Mouse (Mus musculus) kidney, postnatal 0 days (tissue): ENCODE results near the gene 5330417C22Rik. TPM values are rescaled to one million over a fixed set of nuclear protein-coding genes. Genes with fewer than 3 reads are reported as not detected.
"Not testable (repeated sequence)": the region's sequence is repeated elsewhere in the genome, so short reads cannot be mapped to it uniquely, and the experiment has no call there.

Source experiments
- ATAC-seq: fragments of 200-750 bp; cut with Nextera tagmentation; replicated peaks from 2 replicates; pipeline ENCODE4 v1.8.0; 2017; ENCODE audit warnings: low read depth, moderate number of reproducible peaks, moderate TSS enrichment, moderate library complexity; ENCODE audit not compliant: low FRiP score
- DNase-seq: peaks from one replicate; pipeline ENCODE4 v3.0.0-alpha.2; 2016; ENCODE audit warnings: low spot score
- H3K27ac ChIP-seq: fragments of 300-500 bp; sonication (generic); 2 replicates; pipeline ENCODE4 v1.5.1; 2014; ENCODE audit warnings: mild to moderate bottlenecking
- H3K27me3 ChIP-seq: fragments of 300-500 bp; sonication (generic); 2 replicates; pipeline ENCODE4 v1.6.1; 2014; ENCODE audit warnings: low read length, mixed read lengths; ENCODE audit not compliant: insufficient read depth
- H3K36me3 ChIP-seq: fragments of 300-500 bp; sonication (generic); 2 replicates; pipeline ENCODE4 v1.6.1; 2014; ENCODE audit warnings: low read length, mixed read lengths; ENCODE audit not compliant: insufficient read depth
- H3K4me1 ChIP-seq: fragments of 300-500 bp; sonication (generic); replicated peaks from 2 replicates; pipeline ENCODE4 v1.6.1; 2014; ENCODE audit warnings: antibody characterized with exemption, low read length, mixed read lengths; ENCODE audit not compliant: insufficient read depth
- H3K4me2 ChIP-seq: fragments of 300-500 bp; sonication (generic); 2 replicates; pipeline ENCODE4 v1.6.1; 2014; ENCODE audit warnings: mild to moderate bottlenecking, low read length, moderate library complexity, mixed read lengths
- H3K4me3 ChIP-seq: fragments of 300-500 bp; sonication (generic); replicated peaks from 2 replicates; pipeline ENCODE4 v1.5.1; 2014; ENCODE audit warnings: low read depth, low read length
- H3K9ac ChIP-seq: fragments of 300-500 bp; sonication (generic); 2 replicates; pipeline ENCODE4 v1.6.1; 2014; ENCODE audit warnings: low read depth, low read length
- H3K9me3 ChIP-seq: fragments of 300-500 bp; sonication (generic); replicated peaks from 2 replicates; pipeline ENCODE4 v1.6.1; 2016; ENCODE audit warnings: low read length, inconsistent platforms, mixed read lengths
- CTCF ChIP-seq: IDR thresholded peaks from 2 replicates; pipeline ENCODE4 v1.5.1; 2016; ENCODE audit warnings: antibody characterized with exemption, low read depth, mild to moderate bottlenecking, moderate library complexity
- WGBS: fragments of 180-500 bp; shearing (Covaris S2); extraction: QIAGEN DNeasy Blood & Tissue Kit; methylation state at CpG from one replicate; pipeline ENCODE4 v1.1.7; 2014; 5-methylcytosine and 5-hydroxymethylcytosine counted together
- polyA plus RNA-seq: library from polyadenylated mRNA; unstranded; fragments of >200 nt; fragmentation: Nextera tagmentation; extraction: Ambion mirVana; gene quantifications from 2 replicates; pipeline ENCODE4 v1.2.1, GENCODE M21; 2015

Gene 5330417C22Rik
- polyA plus RNA-seq, 1 experiment from 2014 or later, result 1.7 TPM

DNA sequence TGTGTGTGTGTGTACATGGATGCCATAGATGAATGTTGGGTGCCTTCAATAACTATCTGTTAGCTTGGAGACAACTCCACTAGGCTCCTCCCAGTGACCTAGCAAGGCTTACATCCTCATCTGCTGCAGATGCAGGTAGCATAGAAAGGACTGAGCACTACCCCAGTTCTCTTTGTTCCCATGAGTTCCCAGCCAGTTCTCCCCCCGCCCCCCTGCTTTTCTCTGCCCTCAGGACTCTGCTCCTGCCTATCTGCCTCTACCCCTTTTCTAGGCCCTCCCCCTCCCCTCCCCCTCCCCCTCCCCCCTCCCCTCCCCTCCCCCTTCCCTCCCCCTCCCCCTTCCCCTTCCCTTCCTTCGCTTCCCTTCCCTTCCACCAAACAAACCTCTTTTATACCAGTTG lies 26.2 kb downstream of the 5330417C22Rik start:
- Histone ChIP-seq H3K4me1 (no peaks in the 10 kb centered on the region), H3K4me3 (no peak overlapping the region), H3K9me3 (no peaks in the 10 kb centered on the region), H3K27ac (no peak overlapping the region), H3K4me2 (no peak overlapping the region), H3K9ac (no peak overlapping the region), H3K27me3 (no peaks in the 10 kb centered on the region), H3K36me3 (no peaks in the 10 kb centered on the region)
- TF ChIP-seq CTCF, result no peak
- WGBS, result 67% methylated on average over 2 of the region's 2 CpGs
- ATAC-seq, result no peak
- DNase-seq, result no peak

GRCm38 (mm10) chr3:108508745-108509474 lies 27.4 kb downstream of the 5330417C22Rik start:
- DNase-seq (peak; percentile 47), ATAC-seq (no peak)
- TF ChIP-seq CTCF, result no peak
- Histone ChIP-seq H3K4me2 (no peak overlapping the region), H3K27me3 (no peaks in the 10 kb centered on the region), H3K9ac (no peak overlapping the region), H3K4me1 (no peaks in the 10 kb centered on the region; the same call in 1 of the 2 replicates), H3K27ac (no peak overlapping the region), H3K4me3 (no peak overlapping the region), H3K9me3 (no peaks in the 10 kb centered on the region), H3K36me3 (no peaks in the 10 kb centered on the region)
- WGBS, result 65% methylated on average over 4 of the region's 4 CpGs

DNA sequence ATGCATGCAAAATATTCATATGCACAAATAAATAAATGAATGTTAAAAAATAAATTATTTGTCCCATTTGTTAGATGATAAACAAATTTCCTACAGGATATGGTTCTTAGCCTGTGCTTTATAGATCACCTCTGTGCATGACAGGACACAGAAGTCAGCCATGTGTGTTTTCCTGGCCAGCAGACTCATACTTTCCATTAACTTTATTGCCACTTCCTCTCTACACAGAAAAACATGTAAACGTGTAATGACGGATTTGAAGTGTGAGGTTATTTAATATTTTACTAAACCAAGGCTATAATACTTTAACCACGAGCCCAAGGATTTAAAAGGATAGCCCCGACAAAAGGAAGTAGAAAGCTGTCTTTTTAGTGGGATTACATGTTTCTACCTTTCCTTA lies 32.4 kb downstream of the 5330417C22Rik start:
- Histone ChIP-seq H3K9ac (no peak overlapping the region), H3K27ac (no peak overlapping the region), H3K4me2 (no peak overlapping the region), H3K27me3 (no peaks in the 10 kb centered on the region), H3K36me3 (no peaks in the 10 kb centered on the region), H3K4me1 (no peaks in the 10 kb centered on the region; the same call in 1 of the 2 replicates), H3K4me3 (no peak overlapping the region), H3K9me3 (no peaks in the 10 kb centered on the region)
- no peak for DNase-seq
- WGBS, result 37% methylated on average over 4 of the region's 4 CpGs
- 0 out of 2 replicates have a peak, but pooled peaks have one; percentile 46 for ATAC-seq
- TF ChIP-seq CTCF, result no peak

GRCm38 (mm10) chr3:108501411-108501810 lies 34.9 kb downstream of the 5330417C22Rik start:
- not testable (repeated sequence) for H3K4me3 ChIP-seq, H3K9ac ChIP-seq, ATAC-seq, H3K36me3 ChIP-seq, H3K27me3 ChIP-seq, DNase-seq, H3K4me1 ChIP-seq, H3K9me3 ChIP-seq, H3K27ac ChIP-seq, H3K4me2 ChIP-seq
- 40% methylated on average over 3 of the region's 3 CpGs for WGBS

DNA sequence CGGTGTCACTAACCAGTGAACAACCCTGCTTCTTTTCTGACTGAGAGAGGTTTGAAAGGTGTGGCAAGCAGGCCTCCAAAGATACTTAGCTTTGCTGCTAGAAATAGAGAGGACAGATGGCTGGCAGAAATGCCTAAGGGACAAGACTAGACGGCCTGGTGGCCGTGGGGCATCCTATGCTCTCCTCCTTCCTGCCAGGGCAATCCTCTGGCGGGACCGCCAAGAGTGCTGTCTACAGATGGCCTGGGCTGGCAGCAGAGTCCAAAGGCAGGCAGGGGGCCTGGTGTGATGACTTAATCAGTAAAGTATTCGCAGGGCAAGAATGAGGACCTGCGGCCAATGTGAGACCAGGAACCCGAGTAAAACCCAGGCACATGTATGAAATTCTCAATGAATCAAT lies 36.5 kb downstream of the 5330417C22Rik start:
- Histone ChIP-seq H3K4me3 (no peak overlapping the region), H3K9ac (no peak overlapping the region), H3K4me2 (no peak overlapping the region), H3K36me3 (no peaks in the 10 kb centered on the region), H3K9me3 (no peaks in the 10 kb centered on the region), H3K4me1 (peaks cover 7% of the 10 kb centered on the region), H3K27me3 (no peaks in the 10 kb centered on the region), H3K27ac (0 out of 2 replicates have a peak overlapping the region, but pooled peaks have one; percentile 2)
- DNase-seq (no peak), ATAC-seq (peak; percentile 70; the same call in 1 of the 2 replicates)
- WGBS, result 71% methylated on average over 8 of the region's 8 CpGs
- TF ChIP-seq CTCF, result no peak

- Histone ChIP-seq H3K36me3 (no peaks in the 10 kb centered on the region), H3K27ac (no peak overlapping the region), H3K4me1 (peaks cover 7% of the 10 kb centered on the region; the same call in 1 of the 2 replicates), H3K27me3 (no peaks in the 10 kb centered on the region), H3K9me3 (no peaks in the 10 kb centered on the region), H3K4me3 (no peak overlapping the region), H3K9ac (no peak overlapping the region), H3K4me2 (no peak overlapping the region)
- ATAC-seq, result no peak; the same call in 1 of the 2 replicates
- TF ChIP-seq CTCF, result no peak
- no peak for DNase-seq
- WGBS, result 31% methylated on average over 9 of the region's 9 CpGs
These were observed 38.7 kb downstream of the 5330417C22Rik start for GRCm38 (mm10) chr3:108497602-108498001.
